Mouse (Mus musculus) neural tube, embryonic 11.5 days (tissue): ENCODE measurements around the gene Klhdc7a. TPM values are rescaled to one million over a fixed set of nuclear protein-coding genes. Genes with fewer than 3 reads are reported as not detected.

Experiments used
- ATAC-seq: fragments of 200-750 bp; cut with Nextera tagmentation; 2 replicates; pipeline ENCODE4 v1.8.0; 2017; ENCODE audit warnings: moderate number of reproducible peaks, mild to moderate bottlenecking, moderate TSS enrichment, moderate library complexity; ENCODE audit not compliant: insufficient read depth, low FRiP score, low TSS enrichment
- DNase-seq: peaks from one replicate; pipeline ENCODE4 v3.0.0-alpha.2; 2015; ENCODE audit warnings: low spot score
- H3K27ac ChIP-seq: fragments of 300-500 bp; sonication (generic); 2 replicates; pipeline ENCODE4 v1.5.1; 2014; ENCODE audit warnings: low read depth, mild to moderate bottlenecking, low read length
- H3K27me3 ChIP-seq: fragments of 300-500 bp; sonication (generic); 2 replicates; pipeline ENCODE4 v1.6.1; 2014; ENCODE audit warnings: mild to moderate bottlenecking, low read length, mixed read lengths; ENCODE audit not compliant: control insufficient read depth, insufficient read depth
- H3K36me3 ChIP-seq: fragments of 300-500 bp; sonication (generic); 2 replicates; pipeline ENCODE4 v1.6.1; 2014; ENCODE audit warnings: mild to moderate bottlenecking, low read length, moderate library complexity, mixed read lengths; ENCODE audit not compliant: control insufficient read depth, insufficient read depth
- H3K4me1 ChIP-seq: fragments of 300-500 bp; sonication (generic); 2 replicates; pipeline ENCODE4 v1.6.1; 2014; ENCODE audit warnings: low read length, mixed read lengths; ENCODE audit not compliant: control insufficient read depth, insufficient read depth
- H3K4me2 ChIP-seq: fragments of 300-500 bp; sonication (generic); 2 replicates; pipeline ENCODE4 v1.6.1; 2014; ENCODE audit warnings: low read depth, mild to moderate bottlenecking, moderate library complexity
- H3K4me3 ChIP-seq: fragments of 300-500 bp; sonication (generic); 2 replicates; pipeline ENCODE4 v1.5.1; 2014; ENCODE audit warnings: low read depth, low read length
- H3K9ac ChIP-seq: fragments of 300-500 bp; sonication (generic); 2 replicates; pipeline ENCODE4 v1.6.1; 2014; ENCODE audit warnings: mild to moderate bottlenecking, low read length
- H3K9me3 ChIP-seq: fragments of 300-500 bp; sonication (generic); 2 replicates; pipeline ENCODE4 v1.6.1; 2016; ENCODE audit warnings: low read length; ENCODE audit not compliant: control insufficient read depth
- WGBS: fragments of 180-500 bp; shearing (Covaris S2); extraction: QIAGEN DNeasy Blood & Tissue Kit; methylation state at CpG from one replicate; pipeline ENCODE4 v1.1.7; 2014; 5-methylcytosine and 5-hydroxymethylcytosine counted together
- polyA plus RNA-seq: library from polyadenylated mRNA; unstranded; fragments of >200 nt; fragmentation: Nextera tagmentation; extraction: Ambion mirVana; gene quantifications from 2 replicates; pipeline ENCODE4 v1.2.1, GENCODE M21; 2014

Klhdc7a gene
- 0.03 TPM in 1 of 2 replicates, not detected in the other for polyA plus RNA-seq

- ATAC-seq (no peak), DNase-seq (no peak)
- Histone ChIP-seq H3K4me3 (no peak within 1 kb of the TSS), H3K4me2 (no peak within 1 kb of the TSS), H3K36me3 (no peaks in the 10 kb centered on the region), H3K27ac (no peak within 1 kb of the TSS), H3K27me3 (no peaks in the 10 kb centered on the region), H3K9me3 (no peaks in the 10 kb centered on the region), H3K9ac (no peak within 1 kb of the TSS), H3K4me1 (no peaks in the 10 kb centered on the region)
- WGBS: 52% methylated on average over 4 of the region's 4 CpGs
These were observed at the start of gene Klhdc7a for GRCm38 (mm10) chr4:139967922-139968321. TSS of gene Klhdc7a (minus strand) at chr4:139968026.

GRCm38 (mm10) chr4:140015916-140016315 lies 48.1 kb upstream of the Klhdc7a start:
- no peaks in the 10 kb centered on the region for H3K9me3 ChIP-seq
- H3K27me3 ChIP-seq: no peaks in the 10 kb centered on the region
- no peak overlapping the region for H3K4me3 ChIP-seq
- H3K4me1 ChIP-seq: no peaks in the 10 kb centered on the region
- no peak overlapping the region for H3K4me2 ChIP-seq
- H3K27ac ChIP-seq: no peak overlapping the region
- no peak overlapping the region for H3K9ac ChIP-seq
- no peak for ATAC-seq
- no peak for DNase-seq
- WGBS: 66% methylated on average over 7 of the region's 7 CpGs
- no peaks in the 10 kb centered on the region for H3K36me3 ChIP-seq

- Histone ChIP-seq H3K9me3 (no peaks in the 10 kb centered on the region), H3K9ac (no peak overlapping the region), H3K27me3 (no peaks in the 10 kb centered on the region), H3K27ac (no peak overlapping the region), H3K4me2 (no peak overlapping the region), H3K4me3 (no peak overlapping the region), H3K36me3 (no peaks in the 10 kb centered on the region), H3K4me1 (no peaks in the 10 kb centered on the region)
- DNase-seq (peak; percentile 56), ATAC-seq (no peak)
- WGBS: 67% methylated on average over 11 of the region's 11 CpGs
These were observed 43.1 kb upstream of the Klhdc7a start for GRCm38 (mm10) chr4:140010728-140011470.

GRCm38 (mm10) chr4:140004932-140005331 lies 37.1 kb upstream of the Klhdc7a start:
- Histone ChIP-seq H3K9me3 (no peaks in the 10 kb centered on the region), H3K27me3 (peaks cover 11% of the 10 kb centered on the region; the same call in 1 of the 2 replicates), H3K36me3 (no peaks in the 10 kb centered on the region), H3K9ac (no peak overlapping the region), H3K27ac (no peak overlapping the region), H3K4me3 (no peak overlapping the region), H3K4me2 (peak overlapping the region; percentile 42), H3K4me1 (no peaks in the 10 kb centered on the region)
- ATAC-seq: no peak
- peak; percentile 39 for DNase-seq
- WGBS: 14% methylated on average over 5 of the region's 5 CpGs

- DNase-seq: peak; percentile 64
- no peaks in the 10 kb centered on the region for H3K9me3 ChIP-seq
- no peaks in the 10 kb centered on the region for H3K36me3 ChIP-seq
- H3K27me3 ChIP-seq: peaks cover 11% of the 10 kb centered on the region; the same call in 1 of the 2 replicates
- peak overlapping the region; percentile 20 for H3K4me3 ChIP-seq
- peak overlapping the region; percentile 42 for H3K4me2 ChIP-seq
- ATAC-seq: peak; percentile 58; the same call in 1 of the 2 replicates
- no peaks in the 10 kb centered on the region for H3K4me1 ChIP-seq
- no peak overlapping the region for H3K9ac ChIP-seq
- WGBS: 11% methylated on average over 12 of the region's 12 CpGs
- H3K27ac ChIP-seq: no peak overlapping the region
These were observed 36.3 kb upstream of the Klhdc7a start for GRCm38 (mm10) chr4:140004170-140004569.

GRCm38 (mm10) chr4:140002069-140002468 lies 34.2 kb upstream of the Klhdc7a start:
- no peaks in the 10 kb centered on the region for H3K9me3 ChIP-seq
- no peak overlapping the region for H3K4me2 ChIP-seq
- H3K4me3 ChIP-seq: no peak overlapping the region
- H3K27me3 ChIP-seq: peaks cover 11% of the 10 kb centered on the region; the same call in 1 of the 2 replicates
- ATAC-seq (no peak), DNase-seq (peak; percentile 45)
- no peak overlapping the region for H3K9ac ChIP-seq
- 10% methylated on average over 12 of the region's 12 CpGs for WGBS
- H3K4me1 ChIP-seq: no peaks in the 10 kb centered on the region
- H3K27ac ChIP-seq: 0 out of 2 replicates have a peak overlapping the region, but pooled peaks have one; percentile 23
- no peaks in the 10 kb centered on the region for H3K36me3 ChIP-seq

- Histone ChIP-seq H3K9ac (no peak overlapping the region), H3K36me3 (no peaks in the 10 kb centered on the region), H3K4me3 (no peak overlapping the region), H3K27ac (no peak overlapping the region), H3K27me3 (peaks cover 11% of the 10 kb centered on the region; the same call in 1 of the 2 replicates), H3K4me1 (no peaks in the 10 kb centered on the region), H3K9me3 (no peaks in the 10 kb centered on the region), H3K4me2 (no peak overlapping the region)
- ATAC-seq (no peak), DNase-seq (no peak)
- 71% methylated on average over 5 of the region's 5 CpGs for WGBS
These were observed 33.1 kb upstream of the Klhdc7a start for GRCm38 (mm10) chr4:140000911-140001310.

- Histone ChIP-seq H3K4me1 (no peaks in the 10 kb centered on the region), H3K4me3 (no peak overlapping the region), H3K9ac (no peak overlapping the region), H3K36me3 (no peaks in the 10 kb centered on the region), H3K27ac (no peak overlapping the region), H3K9me3 (no peaks in the 10 kb centered on the region), H3K27me3 (peaks cover 9% of the 10 kb centered on the region; the same call in 1 of the 2 replicates), H3K4me2 (no peak overlapping the region)
- ATAC-seq: no peak
- 43% methylated on average over 7 of the region's 7 CpGs for WGBS
- DNase-seq: no peak
These were observed 31.2 kb upstream of the Klhdc7a start for GRCm38 (mm10) chr4:139999033-139999432.

GRCm38 (mm10) chr4:139995659-139996058 lies 27.8 kb upstream of the Klhdc7a start:
- Histone ChIP-seq H3K4me1 (peaks cover 5% of the 10 kb centered on the region), H3K4me2 (no peak overlapping the region), H3K27me3 (no peaks in the 10 kb centered on the region), H3K9ac (no peak overlapping the region), H3K9me3 (no peaks in the 10 kb centered on the region), H3K27ac (no peak overlapping the region), H3K36me3 (no peaks in the 10 kb centered on the region), H3K4me3 (no peak overlapping the region)
- ATAC-seq (no peak), DNase-seq (no peak)
- 58% methylated on average over 8 of the region's 8 CpGs for WGBS
